Mouse (Mus musculus) C2C12 (cell line): ENCODE measurements around the gene Natd1.

Experiments
- CEBPB ChIP-seq: IDR thresholded peaks from one replicate; pipeline ENCODE4 v1.6.1; 2011; ENCODE audit warnings: low read depth, mild to moderate bottlenecking, control low read depth, moderate library complexity
- CTCF ChIP-seq: IDR thresholded peaks from one replicate; pipeline ENCODE4 v1.5.1; 2011; ENCODE audit not compliant: control insufficient read depth, insufficient read depth, insufficient read length
- FOSL1 ChIP-seq: IDR thresholded peaks from one replicate; pipeline ENCODE4 v1.8.0; 2011; ENCODE audit warnings: mild to moderate bottlenecking, low read length; ENCODE audit not compliant: poor library complexity, insufficient read depth, severe bottlenecking
- MAX ChIP-seq: IDR thresholded peaks from one replicate; pipeline ENCODE4 v1.6.1; 2011; ENCODE audit warnings: mild to moderate bottlenecking, control low read depth
- MYOD1 ChIP-seq: IDR thresholded peaks from one replicate; pipeline ENCODE4 v1.6.1; 2011; ENCODE audit warnings: low read depth; ENCODE audit not compliant: control insufficient read depth, insufficient read length
- MYOG ChIP-seq: IDR thresholded peaks from one replicate; pipeline ENCODE4 v1.6.1; 2011; ENCODE audit not compliant: control insufficient read depth, insufficient read length; ENCODE audit errors: extremely low read depth
- USF1 ChIP-seq: IDR thresholded peaks from one replicate; pipeline ENCODE4 v1.6.1; 2011; ENCODE audit warnings: low read depth, mild to moderate bottlenecking, control low read depth, moderate library complexity

DNA sequence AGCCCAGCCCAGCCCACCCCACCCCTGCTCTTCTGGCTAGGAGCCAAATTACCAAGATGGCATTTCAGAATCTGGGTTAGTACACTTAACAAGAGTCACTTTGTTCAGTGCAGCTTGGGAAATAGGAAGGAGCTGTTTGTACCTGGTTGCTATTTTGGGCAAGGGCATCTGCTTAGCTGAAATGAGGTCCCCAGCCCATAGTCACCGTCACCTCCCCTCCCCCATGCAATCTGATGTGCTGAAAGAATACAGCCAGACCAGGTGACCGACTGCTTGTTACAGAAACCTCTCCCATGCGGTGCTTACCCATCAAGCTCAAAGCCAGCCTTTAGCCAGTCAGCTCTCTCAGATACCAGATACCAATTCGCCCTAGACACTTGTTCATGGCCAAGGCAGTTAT is 51.4 kb downstream of the Natd1 start:
- TF ChIP-seq USF1 (no peak), CTCF (no peak), MAX (no peak), MYOD1 (no peak), MYOG (no peak), CEBPB (no peak), FOSL1 (no peak)
